Mouse (Mus musculus): ENCODE results near the gene Uxt. TPM values are rescaled to one million over a fixed set of nuclear protein-coding genes. Genes with fewer than 3 reads are reported as not detected.

Uxt gene
- polyA plus RNA-seq (2016; fragmentation: Nextera tagmentation; extraction: Ambion mirVana) = 65.5 and 73.3 TPM in 2 replicates

GRCm38 (mm10) chrX:20961477-20962378 is at the start of gene Uxt:
TSS of gene Uxt (minus strand) at chrX:20962017.
- Histone ChIP-seq H3K4me1 (peaks cover 4% of the 10 kb centered on the region; the same call in 1 of the 2 replicates), H3K9me3 (replicated peaks) (no peaks in the 10 kb centered on the region), H3K36me3 (peaks cover 28% of the 10 kb centered on the region), H3K27ac (replicated peaks) (peak within 1 kb of the TSS; percentile 77), H3K27me3 (ENCODE audit: low read depth, poor library complexity, severe bottlenecking) (no peaks in the 10 kb centered on the region), H3K4me3 (peak within 1 kb of the TSS; percentile 61)
- peak; percentile 89 for DNase-seq (ENCODE audit: low spot score)
- 18% methylated on average over 57 of the region's 57 CpGs for WGBS

DNA sequence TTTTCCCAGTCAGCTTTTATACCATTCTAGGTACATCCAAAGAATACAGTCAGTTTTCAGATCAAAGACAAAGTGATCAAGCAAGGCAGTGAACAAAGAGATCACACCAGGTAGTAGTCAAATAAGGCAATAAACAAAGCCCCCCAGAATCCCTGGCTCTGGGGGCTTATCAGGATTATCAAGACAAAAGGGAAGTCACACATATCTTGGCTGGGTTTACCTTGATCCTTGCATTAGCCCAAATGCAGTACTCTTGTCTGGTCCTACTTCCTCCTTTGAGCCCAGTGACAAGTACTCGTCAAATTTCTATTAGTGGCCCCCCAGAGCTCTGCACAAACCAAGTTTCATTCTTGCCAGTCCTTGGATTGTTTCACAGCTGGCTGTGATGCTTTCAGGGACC is 19.1 kb upstream of the Uxt start:
- peaks cover 15% of the 10 kb centered on the region for H3K36me3 ChIP-seq

DNA sequence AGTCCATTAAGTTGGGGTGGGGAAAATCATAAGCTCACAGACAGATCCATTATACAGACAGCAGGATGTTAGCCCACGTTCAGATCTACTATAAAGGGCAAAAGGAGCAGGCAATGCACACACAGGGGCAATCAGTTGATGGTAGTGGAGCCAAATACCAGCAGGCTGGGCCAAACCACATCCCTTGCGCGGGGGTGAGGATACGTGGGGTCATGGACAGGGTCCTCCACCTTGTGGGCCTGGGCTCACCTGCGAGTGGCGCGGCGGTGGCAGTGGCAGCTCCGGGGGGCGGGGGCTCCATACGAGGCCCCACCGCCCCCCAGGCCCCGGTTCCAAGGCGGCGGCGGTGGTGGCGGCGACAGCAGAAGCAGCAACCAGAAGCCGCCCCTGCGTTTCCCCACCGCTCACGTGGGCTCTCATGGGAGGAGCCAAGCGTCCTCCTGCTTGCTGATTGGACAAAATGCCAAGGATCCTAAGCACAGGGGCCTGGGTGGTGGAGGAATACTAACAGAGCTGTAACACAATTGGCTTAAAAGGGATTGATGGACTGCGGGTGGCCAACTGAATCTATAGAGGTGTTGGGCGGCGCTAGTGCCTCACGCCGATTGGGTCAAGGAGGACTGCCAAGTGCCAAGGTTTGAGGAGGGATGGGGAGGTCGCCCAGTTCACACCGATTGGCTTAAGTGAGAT is 11.5 kb downstream of the Uxt start, which contains the start of gene Elk1:
Elk1 (minus strand) TSS at position 418 of the 690 bp plus-strand sequence.
- WGBS = 13% methylated on average over 30 of the region's 30 CpGs
- Histone ChIP-seq H3K36me3 (no peaks in the 10 kb centered on the region), H3K9me3 (replicated peaks) (no peaks in the 10 kb centered on the region; the same call in 1 of the 2 replicates), H3K4me1 (peaks cover 12% of the 10 kb centered on the region), H3K27ac (replicated peaks) (peak within 1 kb of the TSS; percentile 88), H3K27me3 (ENCODE audit: low read depth, poor library complexity, severe bottlenecking) (no peaks in the 10 kb centered on the region), H3K4me3 (peak within 1 kb of the TSS; percentile 66)
- DNase-seq (ENCODE audit: low spot score) = peak; percentile 82

More for the DNA sequence above, 19.1 kb upstream of the Uxt start:
- Histone ChIP-seq H3K4me1 (no peaks in the 10 kb centered on the region), H3K27me3 (ENCODE audit: low read depth, poor library complexity, severe bottlenecking) (no peaks in the 10 kb centered on the region), H3K9me3 (replicated peaks) (peaks cover 5% of the 10 kb centered on the region; the same call in 1 of the 2 replicates), H3K4me3 (no peak overlapping the region), H3K27ac (replicated peaks) (no peak overlapping the region)
- no peak for DNase-seq (ENCODE audit: low spot score)
- WGBS = 90% methylated on average over 1 of the region's 1 CpGs

- 14% methylated on average over 4 of the region's 4 CpGs for WGBS
- DNase-seq (ENCODE audit: low spot score) = peak; percentile 16
Measured at GRCm38 (mm10) chrX:20946055-20946454, 15.8 kb downstream of the Uxt start.

GRCm38 (mm10) chrX:20931963-20932362 is 29.9 kb downstream of the Uxt start:
- no peak overlapping the region for H3K4me3 ChIP-seq
- H3K27ac ChIP-seq (replicated peaks) = no peak overlapping the region
- H3K9me3 ChIP-seq (replicated peaks) = no peaks in the 10 kb centered on the region; the same call in 1 of the 2 replicates
- no peak for DNase-seq (ENCODE audit: low spot score)
- H3K4me1 ChIP-seq = no peaks in the 10 kb centered on the region
- H3K27me3 ChIP-seq (ENCODE audit: low read depth, poor library complexity, severe bottlenecking) = no peaks in the 10 kb centered on the region
- WGBS = 86% methylated on average over 1 of the region's 1 CpGs
- H3K36me3 ChIP-seq = peaks cover 57% of the 10 kb centered on the region

More at GRCm38 (mm10) chrX:20946055-20946454, 15.8 kb downstream of the Uxt start:
- peaks cover 10% of the 10 kb centered on the region for H3K4me1 ChIP-seq
- no peak overlapping the region for H3K27ac ChIP-seq (replicated peaks)
- peaks cover 6% of the 10 kb centered on the region; the same call in 1 of the 2 replicates for H3K36me3 ChIP-seq
- no peak overlapping the region for H3K4me3 ChIP-seq
- no peaks in the 10 kb centered on the region for H3K27me3 ChIP-seq (ENCODE audit: low read depth, poor library complexity, severe bottlenecking)
- H3K9me3 ChIP-seq (replicated peaks) = no peaks in the 10 kb centered on the region; the same call in 1 of the 2 replicates

DNA sequence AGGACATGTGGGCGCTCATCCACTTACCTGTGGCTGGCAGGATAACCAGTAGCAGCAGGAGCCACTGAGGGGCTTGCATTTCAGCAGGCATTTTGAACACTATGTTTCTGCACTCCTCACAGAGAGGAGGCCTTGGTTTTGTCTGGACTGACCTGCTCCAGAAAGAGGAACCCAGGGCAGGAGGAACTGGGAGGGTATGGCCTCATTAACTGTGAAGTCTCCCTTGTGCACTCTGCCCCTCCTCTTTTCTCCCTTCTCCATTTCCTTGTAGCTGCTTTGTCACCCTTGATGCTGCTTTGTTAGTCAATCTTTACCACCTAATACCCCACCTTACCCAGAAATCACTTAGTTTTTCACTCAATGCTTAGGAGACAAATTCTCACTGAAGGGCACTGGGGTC is 30.5 kb downstream of the Uxt start, which contains the start of gene Cfp:
Cfp (minus strand) TSS at position 192 of the 400 bp plus-strand sequence.
- Histone ChIP-seq H3K27ac (replicated peaks) (no peak within 1 kb of the TSS), H3K9me3 (replicated peaks) (no peaks in the 10 kb centered on the region; the same call in 1 of the 2 replicates), H3K27me3 (ENCODE audit: low read depth, poor library complexity, severe bottlenecking) (no peaks in the 10 kb centered on the region), H3K4me1 (no peaks in the 10 kb centered on the region), H3K4me3 (no peak within 1 kb of the TSS), H3K36me3 (peaks cover 57% of the 10 kb centered on the region)
- DNase-seq (ENCODE audit: low spot score) = no peak
- WGBS = 88% methylated on average over 1 of the region's 1 CpGs

DNA sequence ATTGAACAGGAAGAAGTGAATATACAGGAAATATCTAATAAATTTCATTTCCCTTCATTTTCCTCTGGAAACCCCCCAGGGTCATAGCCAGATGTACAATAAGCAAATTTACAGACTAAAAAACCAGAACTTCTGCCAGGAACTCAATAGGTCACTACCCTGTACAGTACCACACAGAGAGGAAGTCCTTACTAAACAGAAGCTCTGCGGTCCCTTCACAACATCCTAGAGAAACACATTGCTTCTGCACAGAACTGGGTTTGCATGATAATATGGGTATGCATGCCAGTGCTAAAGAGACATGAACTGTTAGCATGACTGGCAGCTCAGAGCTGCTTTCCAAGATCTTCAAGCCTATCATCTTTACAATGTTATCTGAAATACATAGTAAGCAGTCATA is 32.0 kb downstream of the Uxt start:
- H3K4me3 ChIP-seq = no peak overlapping the region
- DNase-seq (ENCODE audit: low spot score) = no peak
- no peaks in the 10 kb centered on the region for H3K4me1 ChIP-seq
- H3K27me3 ChIP-seq (ENCODE audit: low read depth, poor library complexity, severe bottlenecking) = no peaks in the 10 kb centered on the region
- H3K36me3 ChIP-seq = peaks cover 46% of the 10 kb centered on the region
- WGBS = 85% methylated on average over 1 of the region's 1 CpGs
- no peak overlapping the region for H3K27ac ChIP-seq (replicated peaks)
- H3K9me3 ChIP-seq (replicated peaks) = no peaks in the 10 kb centered on the region

GRCm38 (mm10) chrX:20924976-20925375 is 36.8 kb downstream of the Uxt start:
- Histone ChIP-seq H3K27me3 (ENCODE audit: low read depth, poor library complexity, severe bottlenecking) (no peaks in the 10 kb centered on the region; the same call in 1 of the 2 replicates), H3K27ac (replicated peaks) (no peak overlapping the region), H3K36me3 (peaks cover 28% of the 10 kb centered on the region), H3K4me1 (peaks cover 6% of the 10 kb centered on the region), H3K9me3 (replicated peaks) (peaks cover 8% of the 10 kb centered on the region), H3K4me3 (no peak overlapping the region)
- no peak for DNase-seq (ENCODE audit: low spot score)

DNA sequence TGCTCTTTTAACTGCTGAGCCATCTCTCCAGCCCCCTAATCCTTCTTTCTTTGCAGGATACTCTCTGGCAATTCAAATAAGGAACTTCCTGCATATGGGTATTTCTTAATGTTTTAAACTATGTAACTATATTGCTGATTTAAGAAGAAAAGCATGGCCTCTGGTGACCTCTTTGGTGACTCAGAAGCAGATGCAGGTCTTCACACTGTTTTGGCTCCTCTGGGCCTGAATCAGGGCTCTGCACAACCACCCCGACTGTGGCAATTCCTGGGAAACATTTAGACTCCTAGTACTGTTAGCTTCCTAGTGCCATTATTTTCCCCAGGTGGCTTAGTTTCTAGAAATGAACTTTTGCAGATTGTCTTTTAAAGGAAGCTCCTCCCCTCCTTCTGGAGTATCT is 38.3 kb downstream of the Uxt start:
- Histone ChIP-seq H3K4me1 (peaks cover 6% of the 10 kb centered on the region), H3K27ac (replicated peaks) (no peak overlapping the region)
- WGBS = 79% methylated on average over 1 of the region's 1 CpGs

DNA sequence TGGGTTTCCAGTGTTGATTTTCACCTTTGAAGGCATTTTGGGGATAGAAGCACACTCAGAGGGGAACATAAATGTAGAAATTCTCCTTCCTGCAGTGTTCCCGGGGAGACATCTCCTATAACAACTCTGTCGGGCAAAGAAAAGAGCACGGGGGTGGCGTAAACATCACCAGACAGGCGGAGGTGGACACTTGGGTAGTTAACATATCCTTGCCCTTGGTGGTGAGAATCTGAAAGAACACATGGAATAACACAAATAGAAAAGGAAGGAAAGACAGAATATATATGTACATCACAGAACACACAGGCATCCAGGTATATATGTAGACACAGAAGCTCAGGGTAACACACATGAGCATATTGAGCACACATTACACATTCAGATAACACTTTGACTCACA is 40.5 kb downstream of the Uxt start:
- peaks cover 8% of the 10 kb centered on the region for H3K9me3 ChIP-seq (replicated peaks)
- H3K4me1 ChIP-seq = peaks cover 6% of the 10 kb centered on the region
- H3K4me3 ChIP-seq = peak overlapping the region; percentile 59
- 38% methylated on average over 5 of the region's 5 CpGs for WGBS
- H3K27me3 ChIP-seq (ENCODE audit: low read depth, poor library complexity, severe bottlenecking) = peaks cover 9% of the 10 kb centered on the region
- DNase-seq (ENCODE audit: low spot score) = no peak
- 0 out of 2 replicates have a peak overlapping the region, but pooled peaks have one; percentile 17 for H3K27ac ChIP-seq (replicated peaks)
- H3K36me3 ChIP-seq = peaks cover 4% of the 10 kb centered on the region

More for the DNA sequence above, 38.3 kb downstream of the Uxt start:
- no peak overlapping the region for H3K4me3 ChIP-seq
- no peak for DNase-seq (ENCODE audit: low spot score)
- peaks cover 9% of the 10 kb centered on the region for H3K27me3 ChIP-seq (ENCODE audit: low read depth, poor library complexity, severe bottlenecking)
- peaks cover 26% of the 10 kb centered on the region for H3K36me3 ChIP-seq
- H3K9me3 ChIP-seq (replicated peaks) = peaks cover 8% of the 10 kb centered on the region

DNA sequence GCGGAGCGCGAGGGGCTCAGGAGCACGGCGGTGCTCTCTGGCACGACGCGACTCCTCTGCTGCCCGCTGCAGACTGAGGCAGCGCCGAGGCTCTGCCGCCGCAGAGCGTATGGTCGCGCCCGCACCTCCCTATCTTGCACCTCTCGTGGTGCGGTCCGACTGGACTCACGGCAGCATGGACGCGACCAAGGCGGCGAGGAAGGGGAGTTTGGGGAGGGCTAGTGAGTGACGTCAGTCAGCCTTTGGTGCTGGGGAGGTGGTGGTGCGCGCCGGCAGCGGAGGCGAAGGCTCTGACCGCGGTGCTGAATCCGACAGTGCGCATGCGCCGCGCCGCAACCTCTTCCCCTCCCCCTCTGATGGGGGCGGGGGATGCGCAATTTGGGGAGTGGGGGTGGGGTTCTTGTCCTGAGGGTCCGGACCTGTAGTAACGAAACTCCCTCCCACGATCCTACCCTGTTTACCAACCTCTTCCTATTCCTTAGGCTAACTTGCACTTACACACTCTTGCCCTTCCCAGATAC is 40.9 kb downstream of the Uxt start, which contains the start of gene Syn1:
Syn1 (minus strand) TSS at position 161 of the 521 bp plus-strand sequence.
- Histone ChIP-seq H3K4me3 (peak within 1 kb of the TSS; percentile 59), H3K27ac (replicated peaks) (peak within 1 kb of the TSS; percentile 78), H3K36me3 (0 out of 2 replicates have a peak, but pooled peaks cover 3% of the 10 kb centered on the region), H3K9me3 (replicated peaks) (peaks cover 8% of the 10 kb centered on the region), H3K27me3 (ENCODE audit: low read depth, poor library complexity, severe bottlenecking) (peaks cover 9% of the 10 kb centered on the region), H3K4me1 (peaks cover 6% of the 10 kb centered on the region)
- DNase-seq (ENCODE audit: low spot score) = peak; percentile 83
- 10% methylated on average over 43 of the region's 44 CpGs for WGBS

- Histone ChIP-seq H3K4me1 (peaks cover 6% of the 10 kb centered on the region), H3K27me3 (ENCODE audit: low read depth, poor library complexity, severe bottlenecking) (peaks cover 9% of the 10 kb centered on the region), H3K4me3 (peak overlapping the region; percentile 59), H3K9me3 (replicated peaks) (peaks cover 8% of the 10 kb centered on the region), H3K36me3 (0 out of 2 replicates have a peak, but pooled peaks cover 3% of the 10 kb centered on the region), H3K27ac (replicated peaks) (peak overlapping the region; percentile 78)
- WGBS = 31% methylated on average over 47 of the region's 49 CpGs
- no peak for DNase-seq (ENCODE audit: low spot score)
Measured at GRCm38 (mm10) chrX:20920249-20920843, 41.5 kb downstream of the Uxt start.

Data from midbrain, embryonic 10.5 days (tissue).